Mouse (Mus musculus) kidney, postnatal 0 days (tissue): ENCODE results near the gene Kcnc4. TPM values are rescaled to one million over a fixed set of nuclear protein-coding genes. Genes with fewer than 3 reads are reported as not detected.

Source experiments
- ATAC-seq: fragments of 200-750 bp; cut with Nextera tagmentation; replicated peaks from 2 replicates; pipeline ENCODE4 v1.8.0; 2017; ENCODE audit warnings: low read depth, moderate number of reproducible peaks, moderate TSS enrichment, moderate library complexity; ENCODE audit not compliant: low FRiP score
- DNase-seq: peaks from one replicate; pipeline ENCODE4 v3.0.0-alpha.2; 2016; ENCODE audit warnings: low spot score
- H3K27ac ChIP-seq: fragments of 300-500 bp; sonication (generic); 2 replicates; pipeline ENCODE4 v1.5.1; 2014; ENCODE audit warnings: mild to moderate bottlenecking
- H3K27me3 ChIP-seq: fragments of 300-500 bp; sonication (generic); 2 replicates; pipeline ENCODE4 v1.6.1; 2014; ENCODE audit warnings: low read length, mixed read lengths; ENCODE audit not compliant: insufficient read depth
- H3K36me3 ChIP-seq: fragments of 300-500 bp; sonication (generic); 2 replicates; pipeline ENCODE4 v1.6.1; 2014; ENCODE audit warnings: low read length, mixed read lengths; ENCODE audit not compliant: insufficient read depth
- H3K4me1 ChIP-seq: fragments of 300-500 bp; sonication (generic); replicated peaks from 2 replicates; pipeline ENCODE4 v1.6.1; 2014; ENCODE audit warnings: antibody characterized with exemption, low read length, mixed read lengths; ENCODE audit not compliant: insufficient read depth
- H3K4me2 ChIP-seq: fragments of 300-500 bp; sonication (generic); 2 replicates; pipeline ENCODE4 v1.6.1; 2014; ENCODE audit warnings: mild to moderate bottlenecking, low read length, moderate library complexity, mixed read lengths
- H3K4me3 ChIP-seq: fragments of 300-500 bp; sonication (generic); replicated peaks from 2 replicates; pipeline ENCODE4 v1.5.1; 2014; ENCODE audit warnings: low read depth, low read length
- H3K9ac ChIP-seq: fragments of 300-500 bp; sonication (generic); 2 replicates; pipeline ENCODE4 v1.6.1; 2014; ENCODE audit warnings: low read depth, low read length
- H3K9me3 ChIP-seq: fragments of 300-500 bp; sonication (generic); replicated peaks from 2 replicates; pipeline ENCODE4 v1.6.1; 2016; ENCODE audit warnings: low read length, inconsistent platforms, mixed read lengths
- CTCF ChIP-seq: IDR thresholded peaks from 2 replicates; pipeline ENCODE4 v1.5.1; 2016; ENCODE audit warnings: antibody characterized with exemption, low read depth, mild to moderate bottlenecking, moderate library complexity
- WGBS: fragments of 180-500 bp; shearing (Covaris S2); extraction: QIAGEN DNeasy Blood & Tissue Kit; methylation state at CpG from one replicate; pipeline ENCODE4 v1.1.7; 2014; 5-methylcytosine and 5-hydroxymethylcytosine counted together
- polyA plus RNA-seq: library from polyadenylated mRNA; unstranded; fragments of >200 nt; fragmentation: Nextera tagmentation; extraction: Ambion mirVana; gene quantifications from 2 replicates; pipeline ENCODE4 v1.2.1, GENCODE M21; 2015

The Kcnc4 gene
- polyA plus RNA-seq, 1 experiment from 2014 or later = 0.12 TPM

- peak; percentile 80 for DNase-seq
- WGBS = 12% methylated on average over 5 of the region's 5 CpGs
- peak; percentile 90 for TF ChIP-seq CTCF
- Histone ChIP-seq H3K9ac (no peak overlapping the region), H3K9me3 (no peaks in the 10 kb centered on the region), H3K36me3 (no peaks in the 10 kb centered on the region), H3K27me3 (peaks cover 51% of the 10 kb centered on the region), H3K4me1 (peaks cover 12% of the 10 kb centered on the region; the same call in 1 of the 2 replicates), H3K27ac (no peak overlapping the region), H3K4me3 (no peak overlapping the region), H3K4me2 (no peak overlapping the region)
- ATAC-seq = no peak
These were observed 2.8 kb upstream of the Kcnc4 start for GRCm38 (mm10) chr3:107462160-107462559.

DNA sequence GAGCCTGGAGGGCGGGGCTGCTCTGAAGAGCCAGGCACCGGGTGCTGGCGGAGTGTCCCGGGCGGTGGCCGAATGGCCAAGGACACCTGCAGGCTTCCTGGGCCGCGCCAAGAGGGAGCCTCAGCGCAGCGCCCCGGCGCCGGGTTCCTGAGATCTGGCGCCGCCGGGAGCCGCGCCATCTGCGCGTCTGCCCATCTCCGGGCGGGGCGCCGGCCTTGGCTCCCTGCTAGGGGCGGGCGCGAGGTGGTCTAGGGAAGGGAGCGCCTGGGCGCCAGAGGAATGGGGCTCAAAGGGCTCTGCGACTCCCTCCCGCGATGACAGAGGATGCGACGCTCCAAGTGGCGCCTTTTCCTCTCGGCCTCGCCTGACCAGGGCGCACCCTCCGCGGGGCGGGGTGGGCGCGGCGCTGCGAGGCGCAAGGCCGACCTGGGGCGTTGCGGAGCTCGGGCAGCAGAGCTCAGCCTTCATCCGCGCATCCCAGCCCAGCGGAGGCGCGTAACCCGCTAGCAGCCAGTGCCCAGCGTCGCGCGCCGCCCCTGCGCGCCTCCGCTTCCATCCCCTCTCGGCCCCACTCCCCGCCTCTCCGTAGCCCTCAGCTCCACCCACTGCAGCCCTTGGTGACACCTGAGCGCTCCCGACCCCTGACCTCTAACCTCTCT, 550 bp upstream of the Kcnc4 start:
- Histone ChIP-seq H3K4me1 (peaks cover 12% of the 10 kb centered on the region; the same call in 1 of the 2 replicates), H3K4me2 (peak overlapping the region; percentile 83), H3K9me3 (no peaks in the 10 kb centered on the region), H3K4me3 (peak overlapping the region; percentile 46), H3K27ac (no peak overlapping the region), H3K9ac (0 out of 2 replicates have a peak overlapping the region, but pooled peaks have one; percentile 18), H3K27me3 (peaks cover 71% of the 10 kb centered on the region), H3K36me3 (no peaks in the 10 kb centered on the region)
- no peak for TF ChIP-seq CTCF
- no peak for DNase-seq
- WGBS = 0% methylated on average over 59 of the region's 69 CpGs
- peak; percentile 38 for ATAC-seq

DNA sequence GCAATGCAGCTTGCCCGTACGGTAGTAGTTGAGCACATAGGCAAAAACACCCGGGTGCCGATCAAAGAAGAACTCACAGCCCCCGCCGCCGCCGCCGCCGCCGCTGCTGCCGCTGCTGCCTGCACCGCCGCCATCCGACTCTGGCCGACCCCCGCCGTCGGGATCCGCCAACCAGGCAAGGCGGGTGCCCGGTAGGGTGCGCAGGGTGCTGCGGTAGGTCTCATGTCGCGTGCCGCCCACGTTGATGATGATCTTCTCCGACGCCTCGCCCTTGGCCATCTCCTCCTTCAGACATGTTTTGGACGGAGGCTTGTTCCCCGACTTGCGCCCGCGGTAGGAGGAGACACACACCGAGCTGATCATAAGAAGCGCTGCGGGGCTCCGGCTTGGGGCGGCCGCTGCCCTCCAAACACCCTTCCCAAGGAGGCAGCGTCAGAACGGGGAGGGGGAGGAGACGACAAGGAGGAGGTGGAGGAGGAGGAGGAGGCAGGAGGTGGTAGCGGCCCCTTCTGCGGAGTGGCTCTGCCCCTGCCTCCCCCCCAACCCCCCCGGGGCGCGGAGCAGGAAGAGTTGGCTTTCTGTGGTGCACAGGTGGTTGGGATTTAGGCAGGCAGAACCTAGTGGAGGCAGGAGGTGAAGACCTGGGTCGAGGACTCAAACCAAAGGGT, 690 bp downstream of the Kcnc4 start:
- Histone ChIP-seq H3K4me2 (peak overlapping the region; percentile 83), H3K9me3 (no peaks in the 10 kb centered on the region), H3K4me1 (peaks cover 12% of the 10 kb centered on the region; the same call in 1 of the 2 replicates), H3K36me3 (no peaks in the 10 kb centered on the region), H3K4me3 (peak overlapping the region; percentile 46), H3K27me3 (peaks cover 71% of the 10 kb centered on the region), H3K9ac (0 out of 2 replicates have a peak overlapping the region, but pooled peaks have one; percentile 13), H3K27ac (no peak overlapping the region)
- DNase-seq = no peak
- under 1% methylated on average over 49 of the region's 51 CpGs for WGBS
- no peak for TF ChIP-seq CTCF
- ATAC-seq = 0 out of 2 replicates have a peak, but pooled peaks have one; percentile 15

DNA sequence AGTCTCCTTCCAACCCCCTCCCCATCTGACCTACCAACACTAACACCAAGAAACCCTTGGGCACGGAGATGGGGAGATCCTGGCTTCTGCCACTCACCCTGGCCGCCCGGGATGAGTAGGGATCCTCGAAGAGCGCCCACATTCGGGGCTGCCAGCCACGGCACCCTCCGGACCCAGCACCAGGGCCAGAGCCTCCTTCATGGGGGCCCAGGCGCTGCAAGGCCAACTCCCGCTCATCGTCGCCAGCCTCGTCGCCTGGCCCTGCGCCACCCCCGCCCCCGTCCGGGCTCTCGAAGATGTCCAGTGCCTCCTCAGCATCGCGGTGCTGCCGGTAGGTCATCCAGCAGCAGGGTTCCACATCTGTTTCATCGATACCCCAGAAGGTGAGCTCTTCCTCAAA, 1.2 kb downstream of the Kcnc4 start:
- H3K4me3 ChIP-seq = peak overlapping the region; percentile 46
- TF ChIP-seq CTCF = no peak
- DNase-seq (no peak), ATAC-seq (no peak)
- H3K27ac ChIP-seq = no peak overlapping the region
- H3K4me2 ChIP-seq = peak overlapping the region; percentile 83
- H3K36me3 ChIP-seq = no peaks in the 10 kb centered on the region
- peaks cover 68% of the 10 kb centered on the region for H3K27me3 ChIP-seq
- 4% methylated on average over 23 of the region's 23 CpGs for WGBS
- peaks cover 12% of the 10 kb centered on the region; the same call in 1 of the 2 replicates for H3K4me1 ChIP-seq
- no peaks in the 10 kb centered on the region for H3K9me3 ChIP-seq
- H3K9ac ChIP-seq = 0 out of 2 replicates have a peak overlapping the region, but pooled peaks have one; percentile 13

GRCm38 (mm10) chr3:107454280-107454679, 5.1 kb downstream of the Kcnc4 start:
- Histone ChIP-seq H3K36me3 (no peaks in the 10 kb centered on the region), H3K27ac (no peak overlapping the region), H3K4me1 (peaks cover 2% of the 10 kb centered on the region; the same call in 1 of the 2 replicates), H3K27me3 (peaks cover 41% of the 10 kb centered on the region), H3K9ac (no peak overlapping the region), H3K9me3 (no peaks in the 10 kb centered on the region), H3K4me3 (no peak overlapping the region), H3K4me2 (no peak overlapping the region)
- DNase-seq (no peak), ATAC-seq (no peak)
- 40% methylated on average over 4 of the region's 4 CpGs for WGBS
- no peak for TF ChIP-seq CTCF

GRCm38 (mm10) chr3:107446822-107447221, 12.5 kb downstream of the Kcnc4 start:
- WGBS = 67% methylated on average over 3 of the region's 3 CpGs
- Histone ChIP-seq H3K9me3 (no peaks in the 10 kb centered on the region), H3K9ac (no peak overlapping the region), H3K4me1 (no peaks in the 10 kb centered on the region), H3K36me3 (no peaks in the 10 kb centered on the region), H3K4me2 (no peak overlapping the region), H3K27ac (no peak overlapping the region), H3K4me3 (no peak overlapping the region), H3K27me3 (no peaks in the 10 kb centered on the region; the same call in 1 of the 2 replicates)
- DNase-seq = no peak
- no peak for TF ChIP-seq CTCF
- ATAC-seq = no peak
